Comparison of ENCODE assay signal across 8 mouse cellular contexts in genomic region chr17:88511095-88511551, GRCm38 (mm10). TPM values are rescaled to one million over a fixed set of nuclear protein-coding genes. Genes with fewer than 3 reads are reported as not detected.
DNase-seq lines count a peak whose midpoint lies in the region; ATAC-seq and TF ChIP-seq lines count a peak whose summit lies in the region.

No protein-coding gene starts in this region.

- H3K4me2 ChIP-seq in lung, embryonic 14.5 days, result no peak overlapping the region

- no peak for TF ChIP-seq POLR2A in ES-Bruce4 (IDR thresholded peaks at IDR 0.05; ENCODE audit: insufficient read depth, low read length)
- no peak for TF ChIP-seq POLR2A in olfactory bulb, adult 2 months (IDR thresholded peaks at IDR 0.05; ENCODE audit: insufficient read depth, low read depth, low read length)
- no peak for TF ChIP-seq POLR2A in thymus, adult 2 months (IDR thresholded peaks at IDR 0.05; ENCODE audit: control insufficient read depth, extremely low read depth, insufficient read depth, low read length, poor library complexity)

- no peak overlapping the region for H3K9ac ChIP-seq in ES-Bruce4 (ENCODE audit: low read depth, poor library complexity, severe bottlenecking)
- H3K9ac ChIP-seq in lung, embryonic 14.5 days, result no peak overlapping the region

- WGBS in lung, embryonic 14.5 days, result 22% methylated on average over 10 of the region's 10 CpGs
- WGBS in olfactory bulb, adult 2 months, result 21% methylated on average over 10 of the region's 10 CpGs
- 52% methylated on average over 10 of the region's 10 CpGs for WGBS in thymus, adult 2 months

- no peaks in the 10 kb centered on the region for H3K4me1 ChIP-seq in ES-Bruce4 (ENCODE audit: control insufficient read depth, insufficient read depth, low read length)
- H3K4me1 ChIP-seq in lung, embryonic 14.5 days (ENCODE audit: insufficient read depth), result peaks cover 9% of the 10 kb centered on the region; the same call in 1 of the 2 replicates
- peaks cover 7% of the 10 kb centered on the region; the same call in 1 of the 2 replicates for H3K4me1 ChIP-seq in olfactory bulb, adult 2 months (ENCODE audit: control insufficient read depth, insufficient read depth, low read length)
- 0 out of 2 replicates have a peak, but pooled peaks cover 4% of the 10 kb centered on the region for H3K4me1 ChIP-seq in thymus, adult 2 months (replicated peaks; ENCODE audit: control insufficient read depth, insufficient read depth, low read length)

- peak; percentile 84 for DNase-seq in brain, adult 2 months (ENCODE audit: low read depth, low spot score)
- peak; percentile 81 to 89 for DNase-seq in heart, postnatal 36 days
- DNase-seq in layer of hippocampus, adult 11-12 months (ENCODE audit: low spot score), result peak; percentile 75
- peak; percentile 91 for DNase-seq in lung, embryonic 14.5 days
- DNase-seq in thymus, adult 2 months, result peak; percentile 85

- peak; percentile 96 for TF ChIP-seq EP300 in ES-Bruce4 (IDR thresholded peaks at IDR 0.05; ENCODE audit: insufficient read depth, low read depth, low read length)

- H3K36me3 ChIP-seq in ES-Bruce4 (ENCODE audit: control insufficient read depth, insufficient read depth, low read length, poor library complexity, severe bottlenecking), result no peaks in the 10 kb centered on the region
- no peaks in the 10 kb centered on the region for H3K36me3 ChIP-seq in lung, embryonic 14.5 days (ENCODE audit: insufficient read depth)
- no peaks in the 10 kb centered on the region for H3K36me3 ChIP-seq in thymus, adult 2 months (ENCODE audit: control insufficient read depth, insufficient read depth, low read length)

- TF ChIP-seq CTCF in ES-Bruce4 (IDR thresholded peaks at IDR 0.05; ENCODE audit: low read depth, low read length), result peak; percentile 86
- peak; percentile 86 for TF ChIP-seq CTCF in lung, embryonic 14.5 days (IDR thresholded peaks at IDR 0.05; ENCODE audit: low read depth)
- TF ChIP-seq CTCF in olfactory bulb, adult 2 months (IDR thresholded peaks at IDR 0.05; ENCODE audit: insufficient read depth, low read depth, low read length), result peak; percentile 45
- peak; percentile 52; the same call in 1 of the 2 replicates for TF ChIP-seq CTCF in thymus, adult 2 months (IDR thresholded peaks at IDR 0.05; ENCODE audit: borderline replicate concordance, control insufficient read depth, extremely low read depth, insufficient read depth, low read length, poor library complexity)

- H3K27ac ChIP-seq in ES-Bruce4 (ENCODE audit: insufficient read depth, low read length), result peak overlapping the region; percentile 87
- H3K27ac ChIP-seq in lung, embryonic 14.5 days (ENCODE audit: low read depth), result no peak overlapping the region
- no peak overlapping the region for H3K27ac ChIP-seq in olfactory bulb, adult 2 months (ENCODE audit: insufficient read depth, low read depth, low read length)
- H3K27ac ChIP-seq in thymus, adult 2 months (ENCODE audit: control insufficient read depth, insufficient read depth, low read length), result no peak overlapping the region

- H3K4me3 ChIP-seq in ES-Bruce4 (ENCODE audit: low read depth, low read length), result peak overlapping the region; percentile 2; the same call in 1 of the 2 replicates
- no peak overlapping the region for H3K4me3 ChIP-seq in lung, embryonic 14.5 days (ENCODE audit: low read depth, low read length)
- H3K4me3 ChIP-seq in olfactory bulb, adult 2 months (ENCODE audit: insufficient read depth, low read depth, low read length), result no peak overlapping the region
- H3K4me3 ChIP-seq in thymus, adult 2 months (ENCODE audit: control insufficient read depth, insufficient read depth, low read length), result no peak overlapping the region

- peak; percentile 72 for ATAC-seq in erythroid progenitor cell, adult 5-6 weeks (replicated peaks; ENCODE audit: low FRiP score, poor library complexity, severe bottlenecking)
- peak; percentile 53 for ATAC-seq in lung, embryonic 14.5 days (ENCODE audit: insufficient read depth)

- no peaks in the 10 kb centered on the region for H3K9me3 ChIP-seq in ES-Bruce4 (replicated peaks; ENCODE audit: control insufficient read depth, insufficient read depth, low read length, poor library complexity, severe bottlenecking)
- no peaks in the 10 kb centered on the region for H3K9me3 ChIP-seq in lung, embryonic 14.5 days (ENCODE audit: low read depth, low read length)

- intact Hi-C loops in heart, postnatal 36 days (cut with DNase I), result loop anchor here (1.0 to 10.0 kb wide), 5 partner anchors 70 to 484 kb away; partner anchors contain the start of genes Fbxo11 and Foxn2

- no peaks in the 10 kb centered on the region for H3K27me3 ChIP-seq in ES-Bruce4 (ENCODE audit: control insufficient read depth, insufficient read depth, low read length, poor library complexity, severe bottlenecking)
- H3K27me3 ChIP-seq in lung, embryonic 14.5 days (ENCODE audit: insufficient read depth, low read length), result no peaks in the 10 kb centered on the region
- no peaks in the 10 kb centered on the region for H3K27me3 ChIP-seq in thymus, adult 2 months (ENCODE audit: control insufficient read depth, insufficient read depth, low read length)

RNA-seq across cellular contexts. Expression of gene Ppp1r21, which starts 18.8 kb away (rescaled TPM):
- 22.7 and 25.7 TPM in 2 replicates for polyA plus RNA-seq in ES-Bruce4 (2011; ENCODE audit: insufficient read depth, insufficient read length, low read depth, missing spikeins)
- 16.3 and 20.5 TPM in 2 replicates for total RNA-seq in erythroid progenitor cell, adult 5-6 weeks (2015; ENCODE audit: low replicate concordance)
- 7.6 and 8.1 TPM in 2 replicates for total RNA-seq in erythroid progenitor cell, adult 5-6 weeks (2017; ENCODE audit: low replicate concordance)
- total RNA-seq in heart, postnatal 36 days (2021), result 10 to 100 TPM in 1 of 2 experiments, 1 to 10 TPM in 1; 9.6 to 13.4 TPM
- polyA plus RNA-seq in lung, embryonic 14.5 days (2014; fragmentation: Nextera tagmentation; extraction: Ambion mirVana), result 26.4 and 28.7 TPM in 2 replicates
- not detected in 2 replicates for polyA plus RNA-seq in olfactory bulb, adult 2 months (2012; ENCODE audit: insufficient read depth, insufficient read length, low replicate concordance, missing spikeins)
- 40.9 and 43.9 TPM in 2 replicates for polyA plus RNA-seq in thymus, adult 2 months (2012; rRNA removed)
